In genomic region chr15:77988541-77988940, GRCm38 (mm10) we compare ENCODE assay signal across 19 mouse cellular contexts. TPM values are rescaled to one million over a fixed set of nuclear protein-coding genes. Genes with fewer than 3 reads are reported as not detected.
A peak's percentile ranks its signal among the peaks of the same experiment; 100 is the strongest.
DNase-seq lines count a peak whose midpoint lies in the region; TF ChIP-seq lines count a peak whose summit lies in the region.
"Had no signal": no experiment of that assay in that cellular context is flagged by ENCODE, and none has a peak within 500 bp of the region (broad histone marks: within the 10 kb centered on the region; RNA-seq: fewer than 3 reads in every experiment).

No protein-coding gene starts in this region.

- no peak overlapping the region for H3K4me3 ChIP-seq in layer of hippocampus, adult 2 months
- H3K4me3 ChIP-seq: forebrain, embryonic 13.5 days; heart, embryonic 10.5 days; hindbrain, embryonic 13.5 days; limb, embryonic 13.5 days had no signal

- H3K27ac ChIP-seq in layer of hippocampus, adult 2 months = no peak overlapping the region
- H3K27ac ChIP-seq: forebrain, embryonic 13.5 days; heart, embryonic 10.5 days; hindbrain, embryonic 13.5 days; limb, embryonic 13.5 days; liver, embryonic 14.5 days had no signal

- DNase-seq in cerebellum, postnatal 10 days = peak; percentile 77 to 84
- no peak for DNase-seq in cerebellum, postnatal 36 days
- peak; percentile 81 for DNase-seq in left cerebral cortex, postnatal 4 days
- no peak for DNase-seq in left cerebral cortex, postnatal 36 days (ENCODE audit: low spot score in 2 of 2)
- peak; percentile 3 for DNase-seq in Muller cell, postnatal 12 days (ENCODE audit: inconsistent ontology term)
- DNase-seq in adrenal gland, postnatal 25 days = peak; percentile 85
- no peak for DNase-seq in layer of hippocampus, adult 2 months (ENCODE audit: low spot score in 2 of 2)
- no peak for DNase-seq in retina, embryonic 14.5 days (ENCODE audit: low spot score)
- DNase-seq: cerebellum, postnatal 25 days; heart, postnatal 10 days; kidney, adult 11 months; kidney, postnatal 14 days; right cerebral cortex, postnatal 25 days; thymus, adult 18-20 months had no signal

- intact Hi-C loops in left cerebral cortex, postnatal 4 days (cut with DNase I) = no loop called here
- intact Hi-C loops in left cerebral cortex, postnatal 36 days (cut with DNase I) = no loop called here

- TF ChIP-seq CTCF in layer of hippocampus, adult 2 months (conservative IDR thresholded peaks at IDR 0.05) = no peak

RNA-seq across cellular contexts. Expression of gene Eif3d, which starts 17.9 kb away (rescaled TPM):
- total RNA-seq in left cerebral cortex, postnatal 4 days (2021) = 100 to 1,000 TPM; 130 to 141 TPM
- total RNA-seq in left cerebral cortex, postnatal 36 days (2021) = 100 to 1,000 TPM in 1 of 2 experiments, 10 to 100 TPM in 1; 94.5 to 104 TPM
- 140 and 156 TPM in 2 replicates for total RNA-seq in adrenal gland, postnatal 25 days (2021)
- 100 to 1,000 TPM in 1 of 2 experiments, 10 to 100 TPM in 1; 94.7 to 103 TPM for total RNA-seq in layer of hippocampus, adult 2 months (2021)

RNA-seq across cellular contexts. Expression of gene Foxred2, which starts 32.0 kb away (rescaled TPM):
- total RNA-seq in left cerebral cortex, postnatal 4 days (2021) = 10 to 100 TPM; 19.1 to 20.3 TPM
- total RNA-seq in left cerebral cortex, postnatal 36 days (2021) = 10 to 100 TPM; 11.9 to 12.3 TPM
- total RNA-seq in adrenal gland, postnatal 25 days (2021) = 2.7 and 4.2 TPM in 2 replicates
- 10 to 100 TPM; 11.1 to 11.7 TPM for total RNA-seq in layer of hippocampus, adult 2 months (2021)

RNA-seq across cellular contexts. Expression of gene Txn2, which starts 59.7 kb away (rescaled TPM):
- total RNA-seq in left cerebral cortex, postnatal 4 days (2021) = 10 to 100 TPM; 91.0 to 92.4 TPM
- 100 to 1,000 TPM; 125 to 150 TPM for total RNA-seq in left cerebral cortex, postnatal 36 days (2021)
- total RNA-seq in adrenal gland, postnatal 25 days (2021) = 483 and 599 TPM in 2 replicates
- 100 to 1,000 TPM; 119 to 136 TPM for total RNA-seq in layer of hippocampus, adult 2 months (2021)

Comparison
In these comparisons a context has a peak if more than half of its experiments do, and no peak if none do; other contexts are left out.
1. DNase-seq: peak in cerebellum, postnatal 10 days (2 of 2), left cerebral cortex, postnatal 4 days (single experiment), Muller cell, postnatal 12 days (single experiment) and adrenal gland, postnatal 25 days (single experiment); none in cerebellum, postnatal 36 days (0 of 2), left cerebral cortex, postnatal 36 days (0 of 2), layer of hippocampus, adult 2 months (0 of 2) and retina, embryonic 14.5 days (single experiment).